Mouse (Mus musculus): ENCODE data around the gene Spef1.

DNA sequence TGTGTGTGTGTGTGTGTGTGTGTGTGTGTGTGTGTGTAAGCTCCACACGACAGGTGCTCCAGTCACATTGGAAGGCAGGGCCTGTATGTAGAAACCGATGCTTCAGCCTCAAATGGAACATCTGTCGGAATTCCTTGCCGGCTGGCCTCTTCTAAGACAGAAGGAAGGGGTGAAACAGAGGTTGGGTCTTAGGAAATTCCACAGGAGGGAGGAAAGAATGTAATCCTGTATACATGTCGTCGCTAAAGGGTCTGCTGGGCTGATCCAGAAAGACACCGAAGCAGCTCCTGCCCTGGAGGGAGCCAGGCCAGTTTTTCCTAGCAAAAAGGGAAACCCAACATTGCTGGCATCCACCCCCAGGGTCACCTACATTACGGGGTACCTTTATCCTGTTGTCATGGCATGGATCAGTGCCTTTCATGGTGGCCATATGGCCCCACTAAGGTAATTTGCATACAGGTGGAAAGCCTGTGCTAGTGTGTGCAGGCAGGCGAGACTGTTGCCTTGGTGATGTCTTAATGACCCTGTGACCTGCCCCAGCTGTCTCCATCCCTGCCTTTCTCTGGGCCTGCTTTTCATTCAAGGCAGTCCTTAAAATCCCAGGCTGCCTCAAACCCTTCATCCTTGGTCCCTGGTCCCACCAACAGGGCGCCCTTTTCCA, 3.4 kb upstream of the Spef1 start:
- TF ChIP-seq CTCF (IDR thresholded peaks at IDR 0.05; ENCODE audit: low read depth) (no peak), EP300 (optimal IDR thresholded peaks at IDR 0.05) (no peak)

All from stomach, postnatal 0 days (tissue).